Mouse (Mus musculus): ENCODE results near the gene Abtb2.

DNA sequence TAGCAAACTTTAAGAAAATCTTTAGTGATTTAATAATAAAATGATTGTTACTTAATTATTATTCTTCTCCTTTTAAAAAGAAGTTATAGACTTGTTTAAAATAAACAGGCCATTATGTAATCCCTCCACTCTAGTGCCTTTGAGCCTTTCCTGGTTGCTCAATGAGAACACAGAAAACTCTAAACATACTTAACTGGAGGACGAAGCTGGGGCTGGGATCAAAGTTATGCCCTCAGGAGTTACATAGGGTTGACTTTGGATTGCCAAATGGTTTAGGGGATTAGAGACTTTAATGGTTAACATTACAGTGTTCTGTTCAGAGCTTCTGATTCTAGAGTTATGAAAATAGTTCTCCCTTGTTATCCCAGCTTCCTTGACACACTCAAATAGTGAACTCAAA lies 49.6 kb upstream of the Abtb2 start:
- TF ChIP-seq CHD2 (IDR thresholded peaks at IDR 0.05; ENCODE audit: low read depth, low read length): no peak
- no peak for TF ChIP-seq ZC3H11A (IDR thresholded peaks at IDR 0.05; ENCODE audit: borderline replicate concordance, low read depth, low read length)
- TF ChIP-seq HCFC1 (IDR thresholded peaks at IDR 0.05; ENCODE audit: borderline replicate concordance, insufficient read depth, low read length): no peak
- TF ChIP-seq ZNF384 (IDR thresholded peaks at IDR 0.05; ENCODE audit: low read depth, low read length): no peak

Data from ES-E14 (cell line).